Mouse (Mus musculus): ENCODE data around the gene 1700069L16Rik. TPM values are rescaled to one million over a fixed set of nuclear protein-coding genes. Genes with fewer than 3 reads are reported as not detected.
A peak's percentile ranks its signal among the peaks of the same experiment; 100 is the strongest.

1700069L16Rik gene
- total and polyA plus RNA-seq, 3 experiments, result not detected

GRCm38 (mm10) chr5:113654206-113654605 lies 70.4 kb downstream of the 1700069L16Rik start:
- no peak overlapping the region for H3K9ac ChIP-seq (ENCODE audit: low read depth, low read length)
- no peaks in the 10 kb centered on the region for H3K36me3 ChIP-seq (ENCODE audit: control insufficient read depth, insufficient read depth, low read length)
- H3K79me2 ChIP-seq (replicated peaks; ENCODE audit: control insufficient read depth, insufficient read depth, low read length), result no peaks in the 10 kb centered on the region
- H3K4me3 ChIP-seq, result no peak overlapping the region
- no peak overlapping the region for H3K27ac ChIP-seq
- H3K27me3 ChIP-seq (ENCODE audit: control insufficient read depth, insufficient read depth, low read length), result no peaks in the 10 kb centered on the region
- 78% methylated on average over 11 of the region's 11 CpGs for WGBS
- DNase-seq, result peak in 1 of 2 experiments; percentile 13
- H3K4me1 ChIP-seq (ENCODE audit: control insufficient read depth, insufficient read depth, low read length), result peaks cover 8% of the 10 kb centered on the region
- intact Hi-C loops (cut with DNase I), result loop anchor here (5.0 kb wide), 1 partner anchor 47 kb away; no protein-coding TSS in a partner anchor
- TF ChIP-seq CTCF (IDR thresholded peaks at IDR 0.05), result no peak
- TF ChIP-seq POLR2A (IDR thresholded peaks at IDR 0.05; ENCODE audit: insufficient read depth, low read depth, low read length), result no peak
- no peak for TF ChIP-seq EP300 (IDR thresholded peaks at IDR 0.05; ENCODE audit: insufficient read depth, low read depth, low read length)

GRCm38 (mm10) chr5:113652215-113652614 lies 72.4 kb downstream of the 1700069L16Rik start:
- Histone ChIP-seq H3K79me2 (replicated peaks; ENCODE audit: control insufficient read depth, insufficient read depth, low read length) (no peaks in the 10 kb centered on the region), H3K9ac (ENCODE audit: low read depth, low read length) (no peak overlapping the region), H3K27me3 (ENCODE audit: control insufficient read depth, insufficient read depth, low read length) (no peaks in the 10 kb centered on the region), H3K4me1 (ENCODE audit: control insufficient read depth, insufficient read depth, low read length) (peaks cover 8% of the 10 kb centered on the region), H3K4me3 (no peak overlapping the region), H3K27ac (no peak overlapping the region), H3K36me3 (ENCODE audit: control insufficient read depth, insufficient read depth, low read length) (no peaks in the 10 kb centered on the region)
- no peak for TF ChIP-seq POLR2A (IDR thresholded peaks at IDR 0.05; ENCODE audit: insufficient read depth, low read depth, low read length)
- no peak for TF ChIP-seq CTCF (IDR thresholded peaks at IDR 0.05)
- TF ChIP-seq EP300 (IDR thresholded peaks at IDR 0.05; ENCODE audit: insufficient read depth, low read depth, low read length), result no peak
- peak in 1 of 2 experiments; percentile 24 for DNase-seq
- 22% methylated on average over 5 of the region's 5 CpGs for WGBS
- intact Hi-C loops (cut with DNase I), result loop anchor here (5.0 kb wide), 1 partner anchor 45 kb away; no protein-coding TSS in a partner anchor

- DNase-seq, result peak; percentile 81 to 87
- peak within 1 kb of the TSS; percentile 42 for H3K4me3 ChIP-seq
- TF ChIP-seq POLR2A (IDR thresholded peaks at IDR 0.05; ENCODE audit: insufficient read depth, low read depth, low read length) (peak; percentile 62), CTCF (IDR thresholded peaks at IDR 0.05) (peak; percentile 49), EP300 (IDR thresholded peaks at IDR 0.05; ENCODE audit: insufficient read depth, low read depth, low read length) (no peak)
- no peaks in the 10 kb centered on the region for H3K36me3 ChIP-seq (ENCODE audit: control insufficient read depth, insufficient read depth, low read length)
- no peaks in the 10 kb centered on the region for H3K79me2 ChIP-seq (replicated peaks; ENCODE audit: control insufficient read depth, insufficient read depth, low read length)
- H3K27me3 ChIP-seq (ENCODE audit: control insufficient read depth, insufficient read depth, low read length), result no peaks in the 10 kb centered on the region
- H3K4me1 ChIP-seq (ENCODE audit: control insufficient read depth, insufficient read depth, low read length), result peaks cover 8% of the 10 kb centered on the region
- peak within 1 kb of the TSS; percentile 78 for H3K27ac ChIP-seq
- intact Hi-C loops (cut with DNase I), result loop anchor here (5.0 kb wide), 1 partner anchor 43 kb away; no protein-coding TSS in a partner anchor
- peak within 1 kb of the TSS; percentile 70 for H3K9ac ChIP-seq (ENCODE audit: low read depth, low read length)
- WGBS, result 3% methylated on average over 30 of the region's 30 CpGs
These were observed 74.3 kb downstream of the 1700069L16Rik start, which contains the start of gene Cmklr1 for GRCm38 (mm10) chr5:113650035-113650865. Gene Cmklr1, minus strand, starts transcription at chr5:113650426.

- peak in 1 of 2 experiments; percentile 37 for DNase-seq
- Histone ChIP-seq H3K9ac (ENCODE audit: low read depth, low read length) (peak overlapping the region; percentile 43), H3K4me1 (ENCODE audit: control insufficient read depth, insufficient read depth, low read length) (peaks cover 8% of the 10 kb centered on the region), H3K27me3 (ENCODE audit: control insufficient read depth, insufficient read depth, low read length) (no peaks in the 10 kb centered on the region), H3K27ac (peak overlapping the region; percentile 78), H3K79me2 (replicated peaks; ENCODE audit: control insufficient read depth, insufficient read depth, low read length) (no peaks in the 10 kb centered on the region), H3K4me3 (peak overlapping the region; percentile 42), H3K36me3 (ENCODE audit: control insufficient read depth, insufficient read depth, low read length) (no peaks in the 10 kb centered on the region)
- TF ChIP-seq EP300 (IDR thresholded peaks at IDR 0.05; ENCODE audit: insufficient read depth, low read depth, low read length), result peak; percentile 46; the same call in 1 of the 2 replicates
- TF ChIP-seq POLR2A (IDR thresholded peaks at IDR 0.05; ENCODE audit: insufficient read depth, low read depth, low read length), result 0 out of 2 replicates have a peak, but pooled peaks have one; percentile 23
- TF ChIP-seq CTCF (IDR thresholded peaks at IDR 0.05), result no peak
- intact Hi-C loops (cut with DNase I), result loop anchor here (2.0 kb wide), 1 partner anchor 14 kb away; no protein-coding TSS in a partner anchor
- 60% methylated on average over 5 of the region's 5 CpGs for WGBS
These were observed 75.8 kb downstream of the 1700069L16Rik start for GRCm38 (mm10) chr5:113648647-113649211.

- intact Hi-C loops (cut with DNase I), result no loop called here
- no peak overlapping the region for H3K27ac ChIP-seq
- no peaks in the 10 kb centered on the region for H3K27me3 ChIP-seq (ENCODE audit: control insufficient read depth, insufficient read depth, low read length)
- no peak overlapping the region for H3K4me3 ChIP-seq
- H3K9ac ChIP-seq (ENCODE audit: low read depth, low read length), result no peak overlapping the region
- 78% methylated on average over 8 of the region's 8 CpGs for WGBS
- peak in 1 of 2 experiments; percentile 25 for DNase-seq
- peaks cover 11% of the 10 kb centered on the region for H3K4me1 ChIP-seq (ENCODE audit: control insufficient read depth, insufficient read depth, low read length)
- no peaks in the 10 kb centered on the region for H3K79me2 ChIP-seq (replicated peaks; ENCODE audit: control insufficient read depth, insufficient read depth, low read length)
- TF ChIP-seq POLR2A (IDR thresholded peaks at IDR 0.05; ENCODE audit: insufficient read depth, low read depth, low read length) (0 out of 2 replicates have a peak, but pooled peaks have one; percentile 26), EP300 (IDR thresholded peaks at IDR 0.05; ENCODE audit: insufficient read depth, low read depth, low read length) (no peak), CTCF (IDR thresholded peaks at IDR 0.05) (no peak)
- no peaks in the 10 kb centered on the region for H3K36me3 ChIP-seq (ENCODE audit: control insufficient read depth, insufficient read depth, low read length)
These were observed 77.4 kb downstream of the 1700069L16Rik start for GRCm38 (mm10) chr5:113647141-113647540.
